Mouse (Mus musculus): Measurements from ENCODE around the gene Zfp12.

DNA sequence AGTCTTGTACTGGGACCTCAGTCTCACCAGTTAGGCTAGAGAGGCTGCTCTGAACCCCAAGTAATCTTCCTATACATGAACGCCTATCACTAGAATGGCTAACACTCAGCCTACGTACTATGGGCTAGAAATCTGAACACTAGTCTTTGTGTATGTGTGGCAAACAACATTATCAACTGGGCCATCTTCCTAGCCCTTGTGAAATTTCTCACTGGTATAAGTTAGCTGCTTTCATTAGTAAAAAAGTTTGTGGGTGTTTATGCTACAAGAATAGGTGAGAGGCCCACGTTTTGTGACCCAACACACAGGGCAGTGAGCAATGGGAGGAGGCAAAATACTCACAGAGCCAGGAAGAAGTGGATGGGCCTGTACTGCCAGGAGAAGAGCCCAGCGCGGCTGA is 14.0 kb upstream of the Zfp12 start:
- no peak for TF ChIP-seq POLR2A (IDR thresholded peaks at IDR 0.05; ENCODE audit: insufficient read depth, low read length)
- TF ChIP-seq CTCF (IDR thresholded peaks at IDR 0.05; ENCODE audit: low read depth, low read length): no peak
